Mouse (Mus musculus) olfactory bulb, adult 2 months (tissue): ENCODE data around the gene Zfyve28.

Experiments used
- CTCF ChIP-seq: fragments of 200-500 bp; IDR thresholded peaks from 2 replicates; pipeline ENCODE4 v1.5.1; 2012; ENCODE audit warnings: low read depth, mild to moderate bottlenecking, low read length, moderate library complexity; ENCODE audit not compliant: insufficient read depth
- POLR2A ChIP-seq: fragments of 200-500 bp; IDR thresholded peaks from 2 replicates; pipeline ENCODE4 v1.6.1; 2012; ENCODE audit warnings: mild to moderate bottlenecking, low read depth, low read length, moderate library complexity; ENCODE audit not compliant: insufficient read depth

DNA sequence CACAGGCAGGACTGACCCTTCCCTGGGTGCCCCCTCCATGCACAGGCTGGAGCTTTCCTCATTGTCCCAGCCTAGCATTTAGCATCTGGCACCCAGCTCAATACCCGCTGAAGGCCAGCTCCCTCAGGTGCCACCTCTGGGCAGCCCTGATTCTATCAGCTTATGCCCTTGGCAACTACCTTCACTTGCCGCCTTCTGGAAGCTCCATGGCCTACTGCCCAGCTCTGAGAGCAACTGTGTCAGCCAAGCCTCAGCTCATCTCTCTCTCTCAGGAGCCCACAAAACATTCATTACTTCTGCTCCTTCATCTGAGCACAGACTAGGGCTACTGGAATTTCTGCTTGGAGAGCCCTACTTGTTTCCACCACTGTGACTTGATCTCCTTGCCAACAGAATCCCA is 62.7 kb downstream of the Zfyve28 start:
- TF ChIP-seq CTCF (no peak), POLR2A (no peak)
